Comparison of ENCODE assay signal across 21 mouse cellular contexts in genomic region chr10:69562931-69563330, GRCm38 (mm10).
A peak's percentile ranks its signal among the peaks of the same experiment; 100 is the strongest.
DNase-seq lines count a peak whose midpoint lies in the region; ATAC-seq lines count a peak whose summit lies in the region.
"Had no signal": no experiment of that assay in that cellular context is flagged by ENCODE, and none has a peak within 500 bp of the region (broad histone marks: within the 10 kb centered on the region; RNA-seq: fewer than 3 reads in every experiment).

No protein-coding gene starts in this region.

- DNase-seq in hindbrain, embryonic 11.5 days (ENCODE audit: low spot score): no peak
- DNase-seq in kidney, postnatal 25 days: no peak
- DNase-seq: adrenal gland, postnatal 14 days; cerebellum, adult 11-12 months; cerebellum, adult 9-10 months; cerebellum, postnatal 25 days; forebrain, postnatal 0 days; gastrocnemius, postnatal 14 days; heart, postnatal 36 days; kidney, adult 2 months had no signal

- no peak overlapping the region for H3K27ac ChIP-seq in forebrain, embryonic 16.5 days (ENCODE audit: low read length)
- H3K27ac ChIP-seq in forebrain, embryonic 13.5 days: no peak overlapping the region
- H3K27ac ChIP-seq in hindbrain, embryonic 13.5 days: no peak overlapping the region
- no peak overlapping the region for H3K27ac ChIP-seq in hindbrain, embryonic 11.5 days (ENCODE audit: low read depth, low read length)
- H3K27ac ChIP-seq in kidney, embryonic 14.5 days (ENCODE audit: low read depth, low read length): no peak overlapping the region
- no peak overlapping the region for H3K27ac ChIP-seq in neural tube, embryonic 13.5 days (replicated peaks)
- H3K27ac ChIP-seq in neural tube, embryonic 15.5 days (replicated peaks): no peak overlapping the region

- no peaks in the 10 kb centered on the region for H3K27me3 ChIP-seq in forebrain, embryonic 16.5 days (replicated peaks; ENCODE audit: control insufficient read depth, insufficient read depth, low read length)
- H3K27me3 ChIP-seq in forebrain, embryonic 13.5 days: no peaks in the 10 kb centered on the region
- H3K27me3 ChIP-seq in hindbrain, embryonic 13.5 days: no peaks in the 10 kb centered on the region
- H3K27me3 ChIP-seq in hindbrain, embryonic 11.5 days (ENCODE audit: control insufficient read depth, insufficient read depth, low read length): no peaks in the 10 kb centered on the region
- no peaks in the 10 kb centered on the region for H3K27me3 ChIP-seq in kidney, embryonic 14.5 days (ENCODE audit: control insufficient read depth, insufficient read depth, low read length)
- H3K27me3 ChIP-seq in neural tube, embryonic 13.5 days: no peaks in the 10 kb centered on the region
- no peaks in the 10 kb centered on the region for H3K27me3 ChIP-seq in neural tube, embryonic 15.5 days (replicated peaks)
- H3K27me3 ChIP-seq: CH12.LX; heart, embryonic 15.5 days; Patski had no signal

- 87% methylated on average over 3 of the region's 4 CpGs for WGBS in forebrain, embryonic 16.5 days
- 92% methylated on average over 3 of the region's 4 CpGs for WGBS in forebrain, embryonic 13.5 days
- 99% methylated on average over 3 of the region's 4 CpGs for WGBS in hindbrain, embryonic 13.5 days
- 84% methylated on average over 3 of the region's 4 CpGs for WGBS in hindbrain, embryonic 11.5 days
- 77% methylated on average over 4 of the region's 4 CpGs for WGBS in kidney, embryonic 14.5 days
- 66% methylated on average over 4 of the region's 4 CpGs for WGBS in neural tube, embryonic 13.5 days
- WGBS in neural tube, embryonic 15.5 days: 86% methylated on average over 4 of the region's 4 CpGs

- H3K9ac ChIP-seq in forebrain, embryonic 16.5 days (replicated peaks; ENCODE audit: low read depth, low read length): no peak overlapping the region
- H3K9ac ChIP-seq in forebrain, embryonic 13.5 days: no peak overlapping the region
- H3K9ac ChIP-seq in hindbrain, embryonic 13.5 days: no peak overlapping the region
- H3K9ac ChIP-seq in hindbrain, embryonic 11.5 days (ENCODE audit: low read depth, low read length): no peak overlapping the region
- H3K9ac ChIP-seq in kidney, embryonic 14.5 days (ENCODE audit: low read depth, low read length): no peak overlapping the region
- H3K9ac ChIP-seq in neural tube, embryonic 13.5 days: no peak overlapping the region
- H3K9ac ChIP-seq in neural tube, embryonic 15.5 days (replicated peaks): no peak overlapping the region
- H3K9ac ChIP-seq: forebrain, postnatal 0 days; heart, embryonic 15.5 days had no signal

- no peaks in the 10 kb centered on the region for H3K4me1 ChIP-seq in forebrain, embryonic 16.5 days (replicated peaks; ENCODE audit: control insufficient read depth, insufficient read depth, low read length)
- H3K4me1 ChIP-seq in forebrain, embryonic 13.5 days: no peaks in the 10 kb centered on the region
- peaks cover 27% of the 10 kb centered on the region for H3K4me1 ChIP-seq in hindbrain, embryonic 13.5 days (replicated peaks)
- no peaks in the 10 kb centered on the region for H3K4me1 ChIP-seq in hindbrain, embryonic 11.5 days (replicated peaks; ENCODE audit: control insufficient read depth, insufficient read depth, low read length)
- peaks cover 8% of the 10 kb centered on the region; the same call in 1 of the 2 replicates for H3K4me1 ChIP-seq in kidney, embryonic 14.5 days (ENCODE audit: control insufficient read depth, insufficient read depth, low read length)
- peaks cover under 1% of the 10 kb centered on the region; the same call in 1 of the 2 replicates for H3K4me1 ChIP-seq in neural tube, embryonic 13.5 days (replicated peaks)
- H3K4me1 ChIP-seq in neural tube, embryonic 15.5 days: 0 out of 2 replicates have a peak, but pooled peaks cover 4% of the 10 kb centered on the region

- H3K36me3 ChIP-seq in forebrain, embryonic 16.5 days (ENCODE audit: control insufficient read depth, insufficient read depth): no peaks in the 10 kb centered on the region
- no peaks in the 10 kb centered on the region for H3K36me3 ChIP-seq in forebrain, embryonic 13.5 days (ENCODE audit: poor library complexity, severe bottlenecking)
- H3K36me3 ChIP-seq in hindbrain, embryonic 13.5 days: no peaks in the 10 kb centered on the region
- H3K36me3 ChIP-seq in hindbrain, embryonic 11.5 days (ENCODE audit: control insufficient read depth, insufficient read depth, low read length): no peaks in the 10 kb centered on the region
- no peaks in the 10 kb centered on the region for H3K36me3 ChIP-seq in kidney, embryonic 14.5 days (ENCODE audit: control insufficient read depth, insufficient read depth, low read length)
- no peaks in the 10 kb centered on the region for H3K36me3 ChIP-seq in neural tube, embryonic 13.5 days
- H3K36me3 ChIP-seq in neural tube, embryonic 15.5 days: no peaks in the 10 kb centered on the region
- H3K36me3 ChIP-seq: heart, embryonic 15.5 days had no signal

- H3K9me3 ChIP-seq in forebrain, embryonic 16.5 days (ENCODE audit: control insufficient read depth, low read length): no peaks in the 10 kb centered on the region
- H3K9me3 ChIP-seq in forebrain, embryonic 13.5 days (replicated peaks): no peaks in the 10 kb centered on the region
- H3K9me3 ChIP-seq in hindbrain, embryonic 13.5 days: no peaks in the 10 kb centered on the region
- no peaks in the 10 kb centered on the region for H3K9me3 ChIP-seq in hindbrain, embryonic 11.5 days (ENCODE audit: control insufficient read depth, low read length)
- H3K9me3 ChIP-seq in kidney, embryonic 14.5 days (ENCODE audit: control insufficient read depth, low read length): no peaks in the 10 kb centered on the region
- H3K9me3 ChIP-seq in neural tube, embryonic 13.5 days: no peaks in the 10 kb centered on the region
- no peaks in the 10 kb centered on the region for H3K9me3 ChIP-seq in neural tube, embryonic 15.5 days (replicated peaks)
- H3K9me3 ChIP-seq: heart, embryonic 15.5 days had no signal

- no peak overlapping the region for H3K4me3 ChIP-seq in forebrain, embryonic 16.5 days (replicated peaks; ENCODE audit: low read length)
- H3K4me3 ChIP-seq in forebrain, embryonic 13.5 days: no peak overlapping the region
- no peak overlapping the region for H3K4me3 ChIP-seq in hindbrain, embryonic 13.5 days
- no peak overlapping the region for H3K4me3 ChIP-seq in hindbrain, embryonic 11.5 days (ENCODE audit: low read depth, low read length)
- no peak overlapping the region for H3K4me3 ChIP-seq in kidney, embryonic 14.5 days (ENCODE audit: low read length)
- no peak overlapping the region for H3K4me3 ChIP-seq in neural tube, embryonic 13.5 days
- no peak overlapping the region for H3K4me3 ChIP-seq in neural tube, embryonic 15.5 days (replicated peaks)
- H3K4me3 ChIP-seq: heart, embryonic 15.5 days had no signal

- peak; percentile 54; the same call in 1 of the 2 replicates for ATAC-seq in forebrain, embryonic 16.5 days
- ATAC-seq in forebrain, embryonic 13.5 days: no peak
- ATAC-seq in hindbrain, embryonic 13.5 days (ENCODE audit: low FRiP score): peak; percentile 46; the same call in 1 of the 2 replicates
- no peak for ATAC-seq in hindbrain, embryonic 11.5 days (ENCODE audit: low FRiP score)
- ATAC-seq in kidney, embryonic 14.5 days (ENCODE audit: low FRiP score, low TSS enrichment): peak; percentile 52; the same call in 1 of the 2 replicates
- ATAC-seq in neural tube, embryonic 13.5 days (ENCODE audit: low read depth): peak; percentile 20; the same call in 1 of the 2 replicates
- no peak for ATAC-seq in neural tube, embryonic 15.5 days (ENCODE audit: low FRiP score)
- ATAC-seq: activated CD4-positive, CD25-positive, alpha-beta regulatory T cell, adult 4 months; forebrain, postnatal 0 days; intestine, embryonic 16.5 days; Patski had no signal

- H3K4me2 ChIP-seq in forebrain, embryonic 16.5 days (ENCODE audit: low read length): no peak overlapping the region
- no peak overlapping the region for H3K4me2 ChIP-seq in forebrain, embryonic 13.5 days
- H3K4me2 ChIP-seq in hindbrain, embryonic 13.5 days: no peak overlapping the region
- no peak overlapping the region for H3K4me2 ChIP-seq in hindbrain, embryonic 11.5 days (replicated peaks; ENCODE audit: low read depth, low read length)
- no peak overlapping the region for H3K4me2 ChIP-seq in kidney, embryonic 14.5 days (replicated peaks; ENCODE audit: low read depth, low read length)
- no peak overlapping the region for H3K4me2 ChIP-seq in neural tube, embryonic 13.5 days
- H3K4me2 ChIP-seq in neural tube, embryonic 15.5 days: no peak overlapping the region
- H3K4me2 ChIP-seq: heart, embryonic 15.5 days had no signal

Comparison
In these comparisons a context has a peak if more than half of its experiments do, and no peak if none do; other contexts are left out.
1. ATAC-seq: peak in forebrain, embryonic 16.5 days (single experiment), hindbrain, embryonic 13.5 days (single experiment), kidney, embryonic 14.5 days (single experiment) and neural tube, embryonic 13.5 days (single experiment); none in forebrain, embryonic 13.5 days (single experiment), hindbrain, embryonic 11.5 days (single experiment) and neural tube, embryonic 15.5 days (single experiment).